ENCODE assay signal across 29 mouse cellular contexts in genomic region chrX:37023652-37024309, GRCm38 (mm10). TPM values are rescaled to one million over a fixed set of nuclear protein-coding genes. Genes with fewer than 3 reads are reported as not detected.
A peak's percentile ranks its signal among the peaks of the same experiment; 100 is the strongest.
DNase-seq lines count a peak whose midpoint lies in the region; ATAC-seq and TF ChIP-seq lines count a peak whose summit lies in the region.
"Had no signal": no experiment of that assay in that cellular context is flagged by ENCODE, and none has a peak within 500 bp of the region (broad histone marks: within the 10 kb centered on the region; RNA-seq: fewer than 3 reads in every experiment).

No protein-coding gene starts in this region.

- H3K4me3 ChIP-seq in hindbrain, postnatal 0 days (ENCODE audit: low read length): no peak overlapping the region
- H3K4me3 ChIP-seq in hindbrain, embryonic 12.5 days: no peak overlapping the region
- no peak overlapping the region for H3K4me3 ChIP-seq in lung, embryonic 16.5 days (ENCODE audit: low read length)
- H3K4me3 ChIP-seq: forebrain, embryonic 12.5 days; heart, adult 2 months; hindbrain, embryonic 10.5 days; midbrain, embryonic 13.5 days; myocyte had no signal

- H3K27ac ChIP-seq in hindbrain, postnatal 0 days: no peak overlapping the region
- H3K27ac ChIP-seq in hindbrain, embryonic 12.5 days: no peak overlapping the region
- no peak overlapping the region for H3K27ac ChIP-seq in lung, embryonic 16.5 days (ENCODE audit: low read length)
- H3K27ac ChIP-seq: forebrain, embryonic 12.5 days; heart, adult 2 months; hindbrain, embryonic 10.5 days; liver, embryonic 14.5 days; midbrain, embryonic 13.5 days had no signal

- TF ChIP-seq CTCF in hindbrain, postnatal 0 days (IDR thresholded peaks at IDR 0.05; ENCODE audit: low read depth): no peak

- ATAC-seq in hindbrain, postnatal 0 days: no peak
- ATAC-seq in hindbrain, embryonic 12.5 days (ENCODE audit: low FRiP score): no peak
- peak; percentile 71 for ATAC-seq in lung, embryonic 16.5 days (ENCODE audit: low read depth)
- ATAC-seq: midbrain, embryonic 13.5 days had no signal

- H3K36me3 ChIP-seq in hindbrain, postnatal 0 days (ENCODE audit: insufficient read depth, low read length): no peaks in the 10 kb centered on the region
- H3K36me3 ChIP-seq in hindbrain, embryonic 12.5 days: no peaks in the 10 kb centered on the region
- H3K36me3 ChIP-seq in lung, embryonic 16.5 days (ENCODE audit: control insufficient read depth, insufficient read depth, low read length): no peaks in the 10 kb centered on the region
- H3K36me3 ChIP-seq: forebrain, embryonic 12.5 days; G1E; hindbrain, embryonic 10.5 days; midbrain, embryonic 13.5 days had no signal

- 65% methylated on average over 10 of the region's 10 CpGs for WGBS in hindbrain, postnatal 0 days
- 74% methylated on average over 10 of the region's 10 CpGs for WGBS in hindbrain, embryonic 12.5 days
- WGBS in lung, embryonic 16.5 days: 53% methylated on average over 10 of the region's 10 CpGs

- DNase-seq in adrenal gland, postnatal 14 days: peak; percentile 27
- no peak for DNase-seq in adrenal gland, adult 8-10 months
- DNase-seq in hindbrain, postnatal 0 days (ENCODE audit: low spot score): peak; percentile 9
- no peak for DNase-seq in lung, adult 18-20 months
- DNase-seq in heart, postnatal 14 days: peak; percentile 1 to 25
- no peak for DNase-seq in layer of hippocampus, postnatal 36 days
- DNase-seq: cerebellum, adult 9-11 months; kidney, adult 2 months; spleen, adult 18-20 months; thymus, postnatal 36 days had no signal

- H3K4me1 ChIP-seq in hindbrain, postnatal 0 days (ENCODE audit: insufficient read depth, low read length): no peaks in the 10 kb centered on the region
- H3K4me1 ChIP-seq in hindbrain, embryonic 12.5 days: no peaks in the 10 kb centered on the region
- no peaks in the 10 kb centered on the region for H3K4me1 ChIP-seq in lung, embryonic 16.5 days (replicated peaks; ENCODE audit: control insufficient read depth, insufficient read depth, low read length)
- H3K4me1 ChIP-seq: forebrain, embryonic 12.5 days; hindbrain, embryonic 10.5 days; midbrain, embryonic 13.5 days had no signal

- no peaks in the 10 kb centered on the region for H3K9me3 ChIP-seq in hindbrain, postnatal 0 days (ENCODE audit: low read length)
- H3K9me3 ChIP-seq in hindbrain, embryonic 12.5 days (replicated peaks): no peaks in the 10 kb centered on the region
- H3K9me3 ChIP-seq in lung, embryonic 16.5 days (ENCODE audit: control insufficient read depth, low read length): no peaks in the 10 kb centered on the region
- H3K9me3 ChIP-seq: forebrain, embryonic 12.5 days; G1E; hindbrain, embryonic 10.5 days; midbrain, embryonic 13.5 days had no signal

- no peaks in the 10 kb centered on the region for H3K27me3 ChIP-seq in hindbrain, postnatal 0 days (ENCODE audit: insufficient read depth, low read length)
- no peaks in the 10 kb centered on the region for H3K27me3 ChIP-seq in hindbrain, embryonic 12.5 days
- no peaks in the 10 kb centered on the region for H3K27me3 ChIP-seq in lung, embryonic 16.5 days (ENCODE audit: control insufficient read depth, insufficient read depth, low read depth, low read length)
- H3K27me3 ChIP-seq: forebrain, embryonic 12.5 days; midbrain, embryonic 13.5 days had no signal

- intact Hi-C loops in heart, postnatal 14 days (cut with DNase I): loop anchor here (5.0 to 10.0 kb wide), 2 partner anchors 191 to 259 kb away; no protein-coding TSS in a partner anchor

- no peak overlapping the region for H3K4me2 ChIP-seq in hindbrain, postnatal 0 days (ENCODE audit: low read depth, low read length)
- no peak overlapping the region for H3K4me2 ChIP-seq in hindbrain, embryonic 12.5 days (replicated peaks)
- H3K4me2 ChIP-seq in lung, embryonic 16.5 days (ENCODE audit: low read depth, low read length): no peak overlapping the region
- H3K4me2 ChIP-seq: forebrain, embryonic 12.5 days; midbrain, embryonic 13.5 days had no signal

- no peak overlapping the region for H3K9ac ChIP-seq in hindbrain, postnatal 0 days (replicated peaks; ENCODE audit: low read length)
- H3K9ac ChIP-seq in hindbrain, embryonic 12.5 days: no peak overlapping the region
- H3K9ac ChIP-seq in lung, embryonic 16.5 days (ENCODE audit: low read length): no peak overlapping the region
- H3K9ac ChIP-seq: forebrain, embryonic 12.5 days; liver, embryonic 14.5 days; midbrain, embryonic 13.5 days had no signal

RNA-seq across cellular contexts. Expression of gene Sowahd, which starts 24.9 kb away (rescaled TPM):
- total RNA-seq in adrenal gland, postnatal 14 days (2021): 0.37 and 0.71 TPM in 2 replicates
- 1 to 10 TPM in 2 of 4 experiments, under 1 TPM in 2; 0.63 to 5.0 (median 1.9) TPM for total RNA-seq in adrenal gland, adult 8-10 months (2022)
- not detected in 2 replicates for total RNA-seq in hindbrain, postnatal 0 days (2014; rRNA removed)
- 0.09 TPM in 1 of 2 replicates, not detected in the other for polyA plus RNA-seq in hindbrain, postnatal 0 days (2015; fragmentation: Nextera tagmentation; extraction: Ambion mirVana)
- not detected in 2 replicates for polyA plus RNA-seq in hindbrain, embryonic 12.5 days (2016; fragmentation: Nextera tagmentation; extraction: Ambion mirVana)
- polyA plus RNA-seq in lung, embryonic 16.5 days (2015; fragmentation: Nextera tagmentation; extraction: Ambion mirVana): not detected in 2 replicates
- total RNA-seq in heart, postnatal 14 days (2021): not detected
- total RNA-seq in layer of hippocampus, postnatal 36 days (2021): not detected
- total RNA-seq: gastrocnemius, adult 8-10 months; heart, adult 2 months; layer of hippocampus, postnatal 10 days; left cerebral cortex, postnatal 10 days; megakaryocyte, adult 5-6 weeks had no signal
- polyA plus RNA-seq: brain, embryonic 14.5 days; cortical plate, adult 2 months; embryonic facial prominence, embryonic 11.5 days; forebrain, embryonic 12.5 days; G1E; heart, adult 2 months; hindbrain, embryonic 10.5 days; large intestine, adult 2 months; limb, embryonic 14.5 days; midbrain, embryonic 13.5 days; myocyte; neural tube, embryonic 14.5 days had no signal

RNA-seq across cellular contexts. Expression of gene Sept6, which starts 32.2 kb away (rescaled TPM):
- total RNA-seq in adrenal gland, postnatal 14 days (2021): 17.6 and 22.6 TPM in 2 replicates
- 10 to 100 TPM; 21.4 to 45.9 (median 31.0) TPM for total RNA-seq in adrenal gland, adult 8-10 months (2022)
- total RNA-seq in hindbrain, postnatal 0 days (2014; rRNA removed): 81.3 and 106 TPM in 2 replicates
- polyA plus RNA-seq in hindbrain, postnatal 0 days (2015; fragmentation: Nextera tagmentation; extraction: Ambion mirVana): 55.0 and 59.6 TPM in 2 replicates
- polyA plus RNA-seq in hindbrain, embryonic 12.5 days (2016; fragmentation: Nextera tagmentation; extraction: Ambion mirVana): 61.9 and 68.7 TPM in 2 replicates
- polyA plus RNA-seq in lung, embryonic 16.5 days (2015; fragmentation: Nextera tagmentation; extraction: Ambion mirVana): 16.7 and 18.6 TPM in 2 replicates
- 10 to 100 TPM in 1 of 2 experiments, 1 to 10 TPM in 1; 7.8 to 11.4 TPM for total RNA-seq in heart, postnatal 14 days (2021)
- 10 to 100 TPM; 47.4 to 49.1 TPM for total RNA-seq in layer of hippocampus, postnatal 36 days (2021)

Comparison
In these comparisons a context has a peak if more than half of its experiments do, and no peak if none do; other contexts are left out.
1. DNase-seq: peak in adrenal gland, postnatal 14 days (single experiment), hindbrain, postnatal 0 days (single experiment) and heart, postnatal 14 days (2 of 2); none in adrenal gland, adult 8-10 months (single experiment), lung, adult 18-20 months (0 of 2) and layer of hippocampus, postnatal 36 days (0 of 2).